Mouse (Mus musculus) urinary bladder, postnatal 4 days (tissue): ENCODE results near the gene Foxa3.
A peak's percentile ranks its signal among the peaks of the same experiment; 100 is the strongest.

Experiments used
- DNase-seq, 2 experiments: peaks; one replicate each; pipeline ENCODE4 v3.0.0; 2021 to 2022; ENCODE audit warnings: low spot score in 2 of 2

The Foxa3 gene

GRCm38 (mm10) chr7:19000421-19000820 lies 22.9 kb downstream of the Foxa3 start:
- DNase-seq, result no peak

- no peak for DNase-seq
Observed at GRCm38 (mm10) chr7:18998835-18999234, 24.5 kb downstream of the Foxa3 start.

GRCm38 (mm10) chr7:18993036-18993435 lies 30.3 kb downstream of the Foxa3 start:
- DNase-seq, result no peak

GRCm38 (mm10) chr7:18992294-18992675 lies 31.1 kb downstream of the Foxa3 start:
- DNase-seq, result no peak

GRCm38 (mm10) chr7:18991660-18992293 lies 31.6 kb downstream of the Foxa3 start:
- DNase-seq, result no peak

GRCm38 (mm10) chr7:18990601-18991295 lies 32.6 kb downstream of the Foxa3 start, which contains the start of gene Mypop:
Gene Mypop (plus strand): TSS chr7:18991245.
- peak; percentile 99 for DNase-seq

- DNase-seq, result no peak
Observed at GRCm38 (mm10) chr7:18989995-18990394, 33.3 kb downstream of the Foxa3 start.

- DNase-seq, result no peak
Observed at GRCm38 (mm10) chr7:18988780-18989179, 34.6 kb downstream of the Foxa3 start.

GRCm38 (mm10) chr7:18987747-18988146 lies 35.6 kb downstream of the Foxa3 start:
- DNase-seq, result no peak

GRCm38 (mm10) chr7:18987100-18987499 lies 36.2 kb downstream of the Foxa3 start, which contains the start of gene Nanos2:
Gene Nanos2 (plus strand): TSS chr7:18987400.
- no peak for DNase-seq

- no peak for DNase-seq
Observed at GRCm38 (mm10) chr7:18986503-18986902, 36.8 kb downstream of the Foxa3 start.

GRCm38 (mm10) chr7:18978381-18978780 lies 45.0 kb downstream of the Foxa3 start:
- no peak for DNase-seq

- no peak for DNase-seq
Observed at GRCm38 (mm10) chr7:18970956-18971355, 52.4 kb downstream of the Foxa3 start.

- DNase-seq, result no peak
Observed at GRCm38 (mm10) chr7:18967603-18968002, 55.7 kb downstream of the Foxa3 start.

- DNase-seq, result no peak
Observed at GRCm38 (mm10) chr7:18965312-18965711, 58.0 kb downstream of the Foxa3 start.

GRCm38 (mm10) chr7:18963294-18963843 lies 60.0 kb downstream of the Foxa3 start:
- no peak for DNase-seq
